Mouse (Mus musculus): Measurements from ENCODE around the gene Mylpf. TPM values are rescaled to one million over a fixed set of nuclear protein-coding genes. Genes with fewer than 3 reads are reported as not detected.

The Mylpf gene
- polyA plus RNA-seq, 1 experiment from 2014 or later, result 22.8 TPM

DNA sequence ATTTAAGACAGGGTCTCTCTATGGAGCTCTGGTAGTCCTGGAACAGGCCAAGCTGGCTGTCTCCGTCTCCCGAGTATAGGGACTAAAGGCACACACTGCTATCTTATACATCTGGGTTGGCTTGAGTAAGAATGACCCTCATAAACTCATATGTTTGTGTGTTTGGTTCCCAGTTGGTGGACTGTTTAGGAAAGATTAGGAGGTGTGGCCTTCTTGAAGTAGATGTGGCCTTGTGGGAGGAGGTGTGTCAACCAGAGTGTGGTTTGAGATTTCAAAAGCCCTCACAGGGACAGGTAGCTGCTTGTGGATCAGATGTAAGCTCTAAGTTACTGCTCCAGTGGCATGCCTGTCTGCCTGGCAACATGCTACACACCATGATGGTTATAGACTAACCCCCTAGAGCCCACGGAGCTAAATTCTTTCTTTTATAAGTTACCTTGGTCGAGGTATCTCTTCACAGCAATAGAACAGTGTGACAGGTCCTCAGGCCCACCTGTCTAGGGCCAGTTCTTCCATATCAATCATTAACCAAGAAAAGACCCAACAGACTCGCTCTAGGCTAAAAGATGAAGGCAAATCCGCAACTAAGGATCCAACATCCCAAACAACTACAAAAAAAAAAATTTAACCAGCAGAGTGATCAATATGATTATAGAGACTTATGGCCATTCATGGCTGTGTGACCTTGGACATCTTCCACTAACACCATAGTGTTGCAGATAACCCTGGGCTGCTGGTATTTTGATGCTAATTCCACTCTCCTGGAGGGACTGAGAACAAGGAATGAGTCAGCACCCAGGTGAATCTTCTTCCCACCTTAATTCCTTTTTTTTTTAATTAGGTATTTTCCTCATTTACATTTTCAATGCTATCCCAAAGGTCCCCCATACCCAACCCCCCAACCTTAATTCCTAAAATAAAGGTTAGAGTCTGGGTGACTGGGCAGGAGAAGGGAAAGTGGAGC, 15.1 kb downstream of the Mylpf start:
- no peak overlapping the region for H3K4me3 ChIP-seq (ENCODE audit: low read depth, low read length)
- no peaks in the 10 kb centered on the region for H3K4me1 ChIP-seq (ENCODE audit: control insufficient read depth, insufficient read depth, low read length)
- 80% methylated on average over 6 of the region's 6 CpGs for WGBS
- ATAC-seq (replicated peaks; ENCODE audit: insufficient number of reproducible peaks, low FRiP score, low TSS enrichment, low read depth), result no peak
- no peak overlapping the region for H3K27ac ChIP-seq (replicated peaks; ENCODE audit: low read depth, low read length)
- no peaks in the 10 kb centered on the region for H3K27me3 ChIP-seq (ENCODE audit: control insufficient read depth, insufficient read depth, low read length)
- H3K4me2 ChIP-seq (ENCODE audit: low read depth, low read length), result no peak overlapping the region
- H3K9me3 ChIP-seq (replicated peaks; ENCODE audit: control insufficient read depth, low read length), result no peaks in the 10 kb centered on the region
- H3K36me3 ChIP-seq (replicated peaks; ENCODE audit: control insufficient read depth, insufficient read depth, low read depth, low read length), result no peaks in the 10 kb centered on the region
- no peak overlapping the region for H3K9ac ChIP-seq (replicated peaks; ENCODE audit: low read length)
- DNase-seq (ENCODE audit: low spot score), result no peak

DNA sequence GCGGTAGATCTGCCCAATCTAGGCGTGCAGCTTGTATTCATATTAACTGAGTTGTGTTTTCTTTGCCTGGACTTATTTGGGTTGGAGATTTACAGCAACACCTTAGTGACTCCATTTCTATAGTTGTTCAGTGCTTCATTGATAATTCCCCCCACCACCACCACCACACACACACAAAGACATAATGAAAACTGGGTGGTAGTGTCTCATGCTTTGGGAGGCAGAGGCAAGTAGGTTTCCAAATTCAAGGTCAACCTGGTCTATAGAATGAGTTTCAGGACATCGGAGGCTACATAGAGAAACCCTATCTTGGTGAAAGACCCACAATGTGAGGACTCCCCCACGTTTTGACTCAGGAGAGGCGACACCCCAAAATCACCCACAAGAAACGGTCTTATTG, 15.9 kb downstream of the Mylpf start:
- Histone ChIP-seq H3K9me3 (replicated peaks; ENCODE audit: control insufficient read depth, low read length) (no peaks in the 10 kb centered on the region), H3K4me3 (ENCODE audit: low read depth, low read length) (no peak overlapping the region), H3K4me1 (ENCODE audit: control insufficient read depth, insufficient read depth, low read length) (no peaks in the 10 kb centered on the region), H3K4me2 (ENCODE audit: low read depth, low read length) (no peak overlapping the region), H3K27ac (replicated peaks; ENCODE audit: low read depth, low read length) (no peak overlapping the region), H3K27me3 (ENCODE audit: control insufficient read depth, insufficient read depth, low read length) (no peaks in the 10 kb centered on the region), H3K9ac (replicated peaks; ENCODE audit: low read length) (no peak overlapping the region), H3K36me3 (replicated peaks; ENCODE audit: control insufficient read depth, insufficient read depth, low read depth, low read length) (no peaks in the 10 kb centered on the region; the same call in 1 of the 2 replicates)
- whole genome bisulfite sequencing, result 95% methylated on average over 6 of the region's 6 CpGs
- no peak for DNase-seq (ENCODE audit: low spot score)
- ATAC-seq (replicated peaks; ENCODE audit: insufficient number of reproducible peaks, low FRiP score, low TSS enrichment, low read depth), result no peak

DNA sequence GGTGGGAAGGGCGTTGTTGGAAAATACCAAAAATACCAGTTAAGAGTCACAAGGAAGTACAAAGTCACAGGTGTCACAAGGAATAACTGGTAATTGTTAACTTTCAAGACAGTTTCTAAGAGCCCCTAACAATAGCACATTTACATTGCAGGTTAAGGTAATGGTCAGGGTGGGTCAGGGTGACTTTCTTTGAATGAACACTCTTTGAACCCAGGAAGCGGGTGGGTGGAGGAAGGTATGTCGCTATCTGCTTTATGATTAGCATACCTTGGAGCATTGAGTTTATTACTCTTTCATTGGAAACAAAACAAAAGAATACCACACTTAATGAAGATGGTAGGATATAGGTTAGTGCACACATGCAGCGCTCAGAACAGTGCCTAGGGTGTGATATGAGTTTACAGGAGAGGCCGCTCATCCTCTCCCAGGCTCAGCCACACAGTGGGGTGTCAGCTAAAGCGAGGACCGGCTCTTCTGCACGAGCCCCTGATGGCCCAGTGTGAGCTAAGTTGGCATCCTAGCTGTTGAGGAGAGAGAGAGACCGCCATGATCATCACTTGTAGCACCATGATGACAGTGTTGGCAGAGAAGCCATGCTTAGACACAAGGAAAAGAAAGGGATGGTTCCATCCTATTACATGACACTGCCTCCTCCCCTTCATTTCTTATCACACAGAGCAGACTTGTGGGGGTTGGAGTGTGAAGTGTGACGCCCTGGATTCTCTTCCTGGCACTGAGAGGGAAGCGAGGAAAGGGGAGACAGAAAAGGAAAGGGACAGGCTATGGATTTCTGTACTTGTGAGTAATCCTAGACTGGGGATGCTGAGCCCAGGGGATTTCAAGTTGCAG, 16.7 kb downstream of the Mylpf start:
- H3K4me2 ChIP-seq (ENCODE audit: low read depth, low read length), result no peak overlapping the region
- H3K27me3 ChIP-seq (ENCODE audit: control insufficient read depth, insufficient read depth, low read length), result no peaks in the 10 kb centered on the region
- H3K36me3 ChIP-seq (replicated peaks; ENCODE audit: control insufficient read depth, insufficient read depth, low read depth, low read length), result no peaks in the 10 kb centered on the region; the same call in 1 of the 2 replicates
- H3K9me3 ChIP-seq (replicated peaks; ENCODE audit: control insufficient read depth, low read length), result no peaks in the 10 kb centered on the region
- DNase-seq (ENCODE audit: low spot score) (no peak), ATAC-seq (replicated peaks; ENCODE audit: insufficient number of reproducible peaks, low FRiP score, low TSS enrichment, low read depth) (no peak)
- no peak overlapping the region for H3K27ac ChIP-seq (replicated peaks; ENCODE audit: low read depth, low read length)
- no peak overlapping the region for H3K4me3 ChIP-seq (ENCODE audit: low read depth, low read length)
- WGBS, result 85% methylated on average over 11 of the region's 11 CpGs
- H3K9ac ChIP-seq (replicated peaks; ENCODE audit: low read length), result no peak overlapping the region
- no peaks in the 10 kb centered on the region for H3K4me1 ChIP-seq (ENCODE audit: control insufficient read depth, insufficient read depth, low read length)

DNA sequence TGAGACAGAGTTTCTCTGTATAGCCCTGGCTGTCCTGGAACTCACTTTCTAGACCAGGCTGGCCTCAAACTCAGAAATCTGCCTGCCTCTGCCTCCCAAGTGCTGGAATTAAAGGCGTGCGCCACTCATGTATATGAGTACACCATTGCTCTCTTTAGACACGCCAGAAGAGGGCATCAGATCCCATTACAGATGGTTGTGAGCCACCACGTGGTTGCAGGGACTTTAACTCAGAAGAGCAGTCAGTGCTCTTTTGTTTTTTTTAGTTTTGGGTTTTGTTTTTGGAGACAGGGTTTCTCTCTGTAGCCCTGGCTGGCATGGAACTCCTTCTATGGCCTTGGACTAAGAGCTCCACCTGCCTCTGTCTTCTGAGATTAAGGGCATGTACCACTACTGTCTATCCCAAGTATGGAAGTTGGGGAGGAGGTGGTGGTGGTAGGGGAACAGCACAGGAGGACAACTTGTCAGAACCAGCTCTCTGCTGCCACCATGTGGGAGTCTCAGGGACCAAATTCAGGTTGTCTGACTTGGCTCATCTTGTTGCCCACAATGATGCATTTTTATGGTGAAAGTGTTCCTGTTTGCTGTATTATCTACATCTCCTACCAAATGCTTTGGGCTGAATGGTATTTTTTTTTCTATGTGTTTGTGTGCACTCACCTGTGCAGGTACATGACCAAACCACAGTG, 20.1 kb downstream of the Mylpf start:
- H3K9me3 ChIP-seq (replicated peaks; ENCODE audit: control insufficient read depth, low read length), result no peaks in the 10 kb centered on the region
- H3K4me3 ChIP-seq (ENCODE audit: low read depth, low read length), result no peak overlapping the region
- ATAC-seq (replicated peaks; ENCODE audit: insufficient number of reproducible peaks, low FRiP score, low TSS enrichment, low read depth) (no peak), DNase-seq (ENCODE audit: low spot score) (peak; percentile 82)
- H3K4me2 ChIP-seq (ENCODE audit: low read depth, low read length), result no peak overlapping the region
- no peak overlapping the region for H3K27ac ChIP-seq (replicated peaks; ENCODE audit: low read depth, low read length)
- H3K36me3 ChIP-seq (replicated peaks; ENCODE audit: control insufficient read depth, insufficient read depth, low read depth, low read length), result no peaks in the 10 kb centered on the region; the same call in 1 of the 2 replicates
- 67% methylated on average over 4 of the region's 4 CpGs for WGBS
- H3K27me3 ChIP-seq (ENCODE audit: control insufficient read depth, insufficient read depth, low read length), result no peaks in the 10 kb centered on the region
- H3K4me1 ChIP-seq (ENCODE audit: control insufficient read depth, insufficient read depth, low read length), result peaks cover 5% of the 10 kb centered on the region; the same call in 1 of the 2 replicates
- H3K9ac ChIP-seq (replicated peaks; ENCODE audit: low read length), result no peak overlapping the region

DNA sequence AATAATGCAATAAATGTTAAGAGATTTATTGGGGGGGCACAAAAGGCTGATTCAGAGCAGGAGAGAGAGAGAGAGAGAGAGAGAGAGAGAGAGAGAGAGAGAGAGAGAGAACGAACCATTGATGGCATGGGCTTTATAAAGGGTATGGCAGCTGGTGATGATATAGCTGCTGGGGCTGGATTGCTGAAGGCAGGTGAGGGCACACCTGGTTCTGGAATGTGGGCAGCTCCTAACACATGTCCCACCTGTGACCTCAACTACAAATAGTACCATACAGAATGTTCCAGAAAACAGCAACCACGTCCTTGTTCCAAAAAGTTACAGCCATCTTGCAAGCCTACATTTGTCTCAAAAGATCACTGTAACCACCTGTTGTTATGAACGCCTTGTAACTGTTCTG, 22.7 kb downstream of the Mylpf start:
- ATAC-seq (replicated peaks; ENCODE audit: insufficient number of reproducible peaks, low FRiP score, low TSS enrichment, low read depth), result no peak
- DNase-seq (ENCODE audit: low spot score), result no peak
- 87% methylated on average over 3 of the region's 3 CpGs for WGBS
- H3K9me3 ChIP-seq (replicated peaks; ENCODE audit: control insufficient read depth, low read length), result no peaks in the 10 kb centered on the region
- H3K4me1 ChIP-seq (ENCODE audit: control insufficient read depth, insufficient read depth, low read length), result peaks cover 5% of the 10 kb centered on the region; the same call in 1 of the 2 replicates
- H3K9ac ChIP-seq (replicated peaks; ENCODE audit: low read length), result peak overlapping the region; percentile 99
- no peaks in the 10 kb centered on the region for H3K27me3 ChIP-seq (ENCODE audit: control insufficient read depth, insufficient read depth, low read length)
- H3K4me2 ChIP-seq (ENCODE audit: low read depth, low read length), result peak overlapping the region; percentile 76
- no peak overlapping the region for H3K27ac ChIP-seq (replicated peaks; ENCODE audit: low read depth, low read length)
- peaks cover 14% of the 10 kb centered on the region for H3K36me3 ChIP-seq (replicated peaks; ENCODE audit: control insufficient read depth, insufficient read depth, low read depth, low read length)
- peak overlapping the region; percentile 98 for H3K4me3 ChIP-seq (ENCODE audit: low read depth, low read length)

DNA sequence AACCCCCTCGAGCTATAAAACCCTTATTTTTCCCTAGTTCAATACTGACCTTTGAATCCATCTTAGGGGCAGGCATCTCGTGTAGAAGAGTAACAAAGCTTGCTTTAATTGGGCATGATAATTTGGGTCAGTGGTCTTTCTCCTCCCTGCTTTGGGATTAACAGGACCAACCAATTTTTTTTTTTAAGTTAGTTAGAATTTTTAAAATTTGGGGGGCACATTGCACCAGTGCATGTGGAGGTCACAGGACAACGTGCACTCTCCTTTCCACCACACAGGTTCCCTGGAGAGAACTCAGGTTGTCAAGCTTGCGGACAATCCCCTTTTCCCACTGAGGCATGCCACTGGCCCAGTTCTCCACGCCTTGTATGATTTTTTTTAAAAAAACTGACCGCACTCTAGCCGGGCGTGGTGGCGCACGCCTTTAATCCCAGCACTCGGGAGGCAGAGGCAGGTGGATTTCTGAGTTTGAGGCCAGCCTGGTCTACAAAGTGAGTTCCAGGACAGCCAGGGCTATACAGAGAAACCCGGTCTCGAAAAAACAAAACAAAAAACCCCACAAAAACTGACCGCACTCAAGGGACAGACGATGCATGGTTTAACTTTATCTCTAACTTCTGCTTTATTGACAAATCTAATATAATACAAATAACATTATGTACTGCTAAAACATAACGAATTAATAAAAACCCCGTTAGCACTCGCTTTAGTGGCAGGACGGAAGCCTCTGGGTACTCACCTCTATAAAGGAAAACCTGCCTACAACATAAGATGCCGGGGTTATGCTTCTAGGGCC, 23.3 kb downstream of the Mylpf start:
- peaks cover 5% of the 10 kb centered on the region; the same call in 1 of the 2 replicates for H3K4me1 ChIP-seq (ENCODE audit: control insufficient read depth, insufficient read depth, low read length)
- no peaks in the 10 kb centered on the region for H3K27me3 ChIP-seq (ENCODE audit: control insufficient read depth, insufficient read depth, low read length)
- DNase-seq (ENCODE audit: low spot score), result no peak
- H3K9ac ChIP-seq (replicated peaks; ENCODE audit: low read length), result peak overlapping the region; percentile 99
- peak overlapping the region; percentile 95 for H3K27ac ChIP-seq (replicated peaks; ENCODE audit: low read depth, low read length)
- peak overlapping the region; percentile 76 for H3K4me2 ChIP-seq (ENCODE audit: low read depth, low read length)
- peak overlapping the region; percentile 98 for H3K4me3 ChIP-seq (ENCODE audit: low read depth, low read length)
- 13% methylated on average over 20 of the region's 20 CpGs for WGBS
- no peaks in the 10 kb centered on the region for H3K9me3 ChIP-seq (replicated peaks; ENCODE audit: control insufficient read depth, low read length)
- H3K36me3 ChIP-seq (replicated peaks; ENCODE audit: control insufficient read depth, insufficient read depth, low read depth, low read length), result peaks cover 20% of the 10 kb centered on the region
- ATAC-seq (replicated peaks; ENCODE audit: insufficient number of reproducible peaks, low FRiP score, low TSS enrichment, low read depth), result no peak
